Mouse (Mus musculus) MEL (cell line): ENCODE measurements at regions not wholly inside any gene's neighbourhood (a gene's known extent, or its start where the extent isn't known, plus 50 kb on each side); places are given as distances from the start of the nearest gene placed in this dataset.

Experiments
- DNase-seq: peaks from one replicate; pipeline ENCODE4 v3.0.0; 2011; ENCODE audit warnings: low read depth, low spot score
- H3K27ac ChIP-seq: 2 replicates; pipeline ENCODE4 v1.5.1; 2012; ENCODE audit warnings: low read depth, mild to moderate bottlenecking, control low read depth, low read length, moderate library complexity; ENCODE audit not compliant: control insufficient read depth
- H3K27me3 ChIP-seq, 2 experiments: fragments of 150-350 bp in 1 of 2; sonication (generic) in 1 of 2; 2 replicates each; pipeline ENCODE4 v1.6.1; 2012; ENCODE audit warnings: low read length in 2 of 2, mild to moderate bottlenecking in 2 of 2, improper control_type of control experiment in 1 of 2, moderate library complexity in 1 of 2; ENCODE audit not compliant: insufficient read depth in 2 of 2, control insufficient read depth in 1 of 2
- H3K36me3 ChIP-seq, 2 experiments: 2 replicates each; pipeline ENCODE4 v1.6.1; 2012 to 2014; ENCODE audit warnings: low read length in 2 of 2, improper control_type of control experiment in 1 of 2, inconsistent platforms in 1 of 2, mild to moderate bottlenecking in 1 of 2; ENCODE audit not compliant: insufficient read depth in 2 of 2, control insufficient read depth in 1 of 2
- H3K4me1 ChIP-seq, 2 experiments: fragments of 150-350 bp in 1 of 2; sonication (generic) in 1 of 2; 2 replicates each; pipeline ENCODE4 v1.6.1; 2012; ENCODE audit warnings: low read length in 2 of 2, improper control_type of control experiment in 1 of 2, mild to moderate bottlenecking in 1 of 2; ENCODE audit not compliant: insufficient read depth in 2 of 2, control insufficient read depth in 1 of 2
- H3K4me3 ChIP-seq, 2 experiments: fragments of 150-350 bp in 1 of 2; sonication (generic) in 1 of 2; 2 replicates each; pipeline ENCODE4 v1.5.1; 2012; ENCODE audit warnings: low read depth in 2 of 2, low read length in 2 of 2, mild to moderate bottlenecking in 2 of 2, moderate library complexity in 2 of 2, control low read depth in 1 of 2, improper control_type of control experiment in 1 of 2; ENCODE audit not compliant: control insufficient read depth in 1 of 2, insufficient read depth in 1 of 2
- H3K79me2 ChIP-seq: 2 replicates; pipeline ENCODE4 v1.6.1; 2012; ENCODE audit warnings: mild to moderate bottlenecking, low read length, moderate library complexity; ENCODE audit not compliant: control insufficient read depth, poor library complexity, insufficient read depth
- H3K9ac ChIP-seq: 2 replicates; pipeline ENCODE4 v1.6.1; 2012; ENCODE audit warnings: low read depth, mild to moderate bottlenecking, control low read depth, low read length, moderate library complexity; ENCODE audit not compliant: control insufficient read depth, poor library complexity, severe bottlenecking
- H3K9me3 ChIP-seq: fragments of 150-350 bp; sonication (generic); replicated peaks from 2 replicates; pipeline ENCODE4 v1.6.1; 2012; ENCODE audit warnings: mild to moderate bottlenecking, low read length, improper control_type of control experiment, moderate library complexity; ENCODE audit not compliant: insufficient read depth
- CHD1 ChIP-seq: IDR thresholded peaks from 2 replicates; pipeline ENCODE4 v1.6.1; 2012; ENCODE audit warnings: low read depth, mild to moderate bottlenecking, inconsistent platforms, low read length, improper control_type of control experiment
- CHD2 ChIP-seq: IDR thresholded peaks from 2 replicates; pipeline ENCODE4 v1.6.1; 2011; ENCODE audit warnings: low read length, improper control_type of control experiment
- CTCF ChIP-seq, 3 experiments: IDR thresholded peaks in 2 of 3; conservative IDR thresholded peaks in 1 of 3; 2 replicates each; pipeline ENCODE4 v1.5.1; 2011 to 2012; ENCODE audit warnings: low read length in 3 of 3, low read depth in 2 of 3, mild to moderate bottlenecking in 2 of 3, improper control_type of control experiment in 1 of 3, inconsistent platforms in 1 of 3, mixed read lengths in 1 of 3, moderate library complexity in 1 of 3; ENCODE audit not compliant: control insufficient read depth in 1 of 3, insufficient read depth in 1 of 3, poor library complexity in 1 of 3, severe bottlenecking in 1 of 3
- E2F4 ChIP-seq: IDR thresholded peaks from 2 replicates; pipeline ENCODE4 v1.6.1; 2011; ENCODE audit warnings: low read depth, low read length, improper control_type of control experiment, borderline replicate concordance
- ELF1 ChIP-seq: IDR thresholded peaks from 2 replicates; pipeline ENCODE4 v1.6.1; 2014; ENCODE audit warnings: low read depth, mild to moderate bottlenecking, inconsistent platforms, low read length, improper control_type of control experiment, moderate library complexity
- EP300 ChIP-seq, 2 experiments: IDR thresholded peaks; 2 replicates each; pipeline ENCODE4 v1.6.1; 2011; ENCODE audit warnings: improper control_type of control experiment in 2 of 2, low read length in 2 of 2, low read depth in 1 of 2, mild to moderate bottlenecking in 1 of 2
- GABPA ChIP-seq: IDR thresholded peaks from 2 replicates; pipeline ENCODE4 v1.6.1; 2012; ENCODE audit warnings: low read depth, mild to moderate bottlenecking, inconsistent platforms, low read length, improper control_type of control experiment, moderate library complexity
- KAT2A ChIP-seq: conservative IDR thresholded peaks from 2 replicates; pipeline ENCODE4 v1.6.1; 2012; ENCODE audit warnings: low read depth, low read length, improper control_type of control experiment, inconsistent platforms
- MAX ChIP-seq: IDR thresholded peaks from 2 replicates; pipeline ENCODE4 v1.6.1; 2011; ENCODE audit warnings: low read length, improper control_type of control experiment
- MXI1 ChIP-seq: IDR thresholded peaks from 2 replicates; pipeline ENCODE4 v1.6.1; 2011; ENCODE audit warnings: mild to moderate bottlenecking, low read depth, low read length, improper control_type of control experiment
- MYB ChIP-seq: IDR thresholded peaks from 2 replicates; pipeline ENCODE4 v1.6.1; 2011; ENCODE audit warnings: mild to moderate bottlenecking, low read depth, low read length, improper control_type of control experiment
- NELFE ChIP-seq: IDR thresholded peaks from 2 replicates; pipeline ENCODE4 v1.6.1; 2011; ENCODE audit warnings: low read depth, low read length, improper control_type of control experiment
- NRF1 ChIP-seq: IDR thresholded peaks from 2 replicates; pipeline ENCODE4 v1.6.1; 2014; ENCODE audit warnings: low read depth, mild to moderate bottlenecking, inconsistent platforms, low read length, improper control_type of control experiment, moderate library complexity; ENCODE audit not compliant: poor library complexity, insufficient read depth, severe bottlenecking
- POLR2AphosphoS5 ChIP-seq: IDR thresholded peaks from 2 replicates; pipeline ENCODE4 v1.6.1; 2012; ENCODE audit warnings: low read depth, borderline replicate concordance, mild to moderate bottlenecking, inconsistent platforms, low read length, moderate library complexity, mixed read lengths
- RAD21 ChIP-seq: IDR thresholded peaks from 2 replicates; pipeline ENCODE4 v1.6.1; 2011; ENCODE audit warnings: mild to moderate bottlenecking, low read depth, low read length, improper control_type of control experiment
- RCOR1 ChIP-seq: IDR thresholded peaks from 2 replicates; pipeline ENCODE4 v1.6.1; 2012; ENCODE audit warnings: low read depth, mild to moderate bottlenecking, inconsistent platforms, low read length, improper control_type of control experiment
- SIN3A ChIP-seq: IDR thresholded peaks from 2 replicates; pipeline ENCODE4 v1.6.1; 2012; ENCODE audit warnings: low read length, improper control_type of control experiment, inconsistent platforms
- TAL1 ChIP-seq: IDR thresholded peaks from 2 replicates; pipeline ENCODE4 v1.6.1; 2012; ENCODE audit warnings: mild to moderate bottlenecking, inconsistent platforms, low read length, moderate library complexity, mixed read lengths
- TBP ChIP-seq: IDR thresholded peaks from 2 replicates; pipeline ENCODE4 v1.8.0; 2011; ENCODE audit warnings: low read depth, low read length, improper control_type of control experiment
- TCF12 ChIP-seq: IDR thresholded peaks from 2 replicates; pipeline ENCODE4 v1.6.1; 2014; ENCODE audit warnings: low read depth, mild to moderate bottlenecking, inconsistent platforms, low read length, improper control_type of control experiment, moderate library complexity
- USF1 ChIP-seq: IDR thresholded peaks from 2 replicates; pipeline ENCODE4 v1.6.1; 2014; ENCODE audit warnings: low read depth, mild to moderate bottlenecking, inconsistent platforms, low read length, improper control_type of control experiment, moderate library complexity
- USF2 ChIP-seq, 2 experiments: IDR thresholded peaks; 2 replicates each; pipeline ENCODE4 v1.6.1; 2011 to 2012; ENCODE audit warnings: improper control_type of control experiment in 2 of 2, low read length in 2 of 2, borderline replicate concordance in 1 of 2, inconsistent platforms in 1 of 2, low read depth in 1 of 2, mild to moderate bottlenecking in 1 of 2; ENCODE audit not compliant: insufficient read depth in 1 of 2
- ZC3H11A ChIP-seq: IDR thresholded peaks from 2 replicates; pipeline ENCODE4 v1.6.1; 2012; ENCODE audit warnings: low read depth, mild to moderate bottlenecking, inconsistent platforms, low read length, improper control_type of control experiment

- TF ChIP-seq CTCF (IDR thresholded peaks at IDR 0.05 in 2 of 3, conservative IDR thresholded peaks at IDR 0.05 in 1 of 3; ENCODE audit: control insufficient read depth in 1 of 3, insufficient read depth in 1 of 3, low read depth in 2 of 3, low read length in 3 of 3, poor library complexity in 1 of 3, severe bottlenecking in 1 of 3) (no peak), CHD2 (no peak), EP300 (IDR thresholded peaks at IDR 0.05; ENCODE audit: low read depth in 1 of 2, low read length in 2 of 2) (no peak), POLR2AphosphoS5 (no peak), CHD1 (no peak), TCF12 (no peak), TBP (no peak), RCOR1 (no peak), ELF1 (no peak), MXI1 (no peak), MYB (no peak), USF1 (no peak), ZC3H11A (no peak), SIN3A (no peak), NELFE (no peak), NRF1 (no peak), USF2 (IDR thresholded peaks at IDR 0.05; ENCODE audit: borderline replicate concordance in 1 of 2, insufficient read depth in 1 of 2, low read depth in 1 of 2, low read length in 2 of 2) (no peak), TAL1 (no peak), GABPA (no peak)
- TF ChIP-seq, all 39 proteins: peak for 0
- H3K9me3 ChIP-seq = no peaks in the 10 kb centered on the region
- H3K27me3 ChIP-seq = no peaks in the 10 kb centered on the region
- no peak overlapping the region for H3K27ac ChIP-seq
- no peak overlapping the region for H3K4me3 ChIP-seq
- DNase-seq = no peak
- no peaks in the 10 kb centered on the region for H3K79me2 ChIP-seq
- no peaks in the 10 kb centered on the region for H3K36me3 ChIP-seq
- H3K9ac ChIP-seq = no peak overlapping the region
- no peaks in the 10 kb centered on the region for H3K4me1 ChIP-seq
Observed at GRCm38 (mm10) chr8:76120587-76121145, 672.2 kb downstream of the Iqcm start.

GRCm38 (mm10) chr8:76127486-76127885, 679.0 kb downstream of the Iqcm start:
- Histone ChIP-seq H3K79me2 (no peaks in the 10 kb centered on the region), H3K9ac (no peak overlapping the region), H3K4me1 (no peaks in the 10 kb centered on the region), H3K27ac (no peak overlapping the region), H3K9me3 (no peaks in the 10 kb centered on the region), H3K4me3 (no peak overlapping the region)
- no peak for DNase-seq
- TF ChIP-seq TBP (no peak), ELF1 (no peak), RAD21 (no peak), KAT2A (no peak), E2F4 (no peak), MAX (no peak)
- TF ChIP-seq, all 39 proteins: peak for 0
- Histone ChIP-seq H3K27me3 (no peaks in the 10 kb centered on the region), H3K36me3 (no peaks in the 10 kb centered on the region)
